Mouse (Mus musculus) thymus, postnatal 25 days (tissue): ENCODE results near the gene Bsdc1.
"Not testable (repeated sequence)": the region's sequence is repeated elsewhere in the genome, so short reads cannot be mapped to it uniquely, and the experiment has no call there.

Experiments used
- DNase-seq: peaks from one replicate; pipeline ENCODE4 v3.0.0; 2022

Bsdc1 gene

GRCm38 (mm10) chr4:129514300-129514898, 53.0 kb downstream of the Bsdc1 start:
- peak; percentile 81 for DNase-seq

DNA sequence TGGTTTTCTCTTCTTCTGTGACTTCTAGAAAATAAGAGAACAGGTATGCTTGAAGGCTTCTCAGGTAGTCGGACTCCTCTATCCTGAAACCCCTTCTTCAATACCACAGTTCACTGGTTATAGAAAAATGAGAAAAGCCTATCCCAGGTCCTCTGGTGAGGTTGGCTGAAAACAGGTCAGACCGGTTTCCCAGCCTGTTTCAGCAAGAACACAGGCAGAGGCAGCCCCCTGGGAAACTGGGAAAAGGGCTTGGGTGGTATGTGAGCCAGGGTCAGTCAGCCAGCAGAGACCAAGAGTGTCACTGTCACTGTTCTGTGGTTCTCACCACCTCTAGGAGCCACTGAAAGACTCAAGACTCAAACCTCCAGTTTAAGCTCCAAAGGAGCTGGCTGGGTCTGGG, 55.5 kb downstream of the Bsdc1 start:
- DNase-seq, result no peak

GRCm38 (mm10) chr4:129518519-129518918, 57.1 kb downstream of the Bsdc1 start:
- no peak for DNase-seq

DNA sequence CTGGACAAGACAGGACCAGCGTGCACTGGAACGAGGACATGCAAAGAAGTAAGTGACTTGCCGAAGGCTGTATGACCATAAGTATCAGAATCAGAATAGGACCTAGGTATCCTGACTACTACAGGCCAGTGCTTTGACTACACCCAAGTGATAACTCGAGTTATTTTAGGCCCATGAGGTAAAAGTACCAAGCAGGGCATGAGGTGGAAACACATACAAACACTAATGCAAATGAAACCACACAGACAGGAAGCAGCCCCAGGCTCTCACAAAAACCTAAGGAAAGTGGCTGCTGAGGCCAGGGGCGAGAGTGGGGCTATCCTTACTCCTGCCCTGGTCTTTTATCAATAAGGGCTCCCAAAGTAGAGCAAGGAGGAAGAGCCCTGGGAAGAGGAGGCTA, 64.0 kb downstream of the Bsdc1 start:
- no peak for DNase-seq

GRCm38 (mm10) chr4:129525889-129526288, 64.5 kb downstream of the Bsdc1 start:
- DNase-seq, result no peak

- not testable (repeated sequence) for DNase-seq
Observed at GRCm38 (mm10) chr4:129528901-129529300, 67.5 kb downstream of the Bsdc1 start.
